Mouse (Mus musculus) gastrocnemius, postnatal 25 days (tissue): Measurements from ENCODE around the gene Aff3. TPM values are rescaled to one million over a fixed set of nuclear protein-coding genes. Genes with fewer than 3 reads are reported as not detected.

Experiments used
- DNase-seq: peaks from one replicate; pipeline ENCODE4 v3.0.0; 2022
- total RNA-seq, 2 experiments: library from RNA; stranded (reverse); gene quantifications; 1 replicate in 1 of 2; 2 replicates in 1 of 2; pipeline ENCODE4 v1.2.3; 2021

Aff3 gene
- total RNA-seq, 2 experiments from 2014 or later: 1.4 to 1.8 TPM

DNA sequence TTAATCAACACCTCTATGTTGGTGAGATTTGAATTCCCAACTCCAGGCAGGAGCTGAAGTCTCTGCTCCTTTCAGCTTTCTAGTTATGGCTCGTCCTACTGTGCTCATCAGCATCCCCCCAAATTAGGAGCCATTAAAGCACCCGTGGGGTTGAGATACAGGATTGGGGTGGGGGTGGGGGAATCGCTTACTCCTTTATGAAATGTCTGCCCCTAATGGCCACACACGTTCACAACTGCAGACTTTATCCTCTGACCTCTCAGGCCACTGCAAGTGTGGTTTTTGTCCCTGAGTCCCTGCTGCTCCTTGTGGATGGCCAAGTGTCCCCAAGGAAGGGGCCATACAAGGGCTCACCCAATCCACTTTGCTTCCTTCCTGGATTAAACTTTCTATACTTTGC, 348.8 kb downstream of the Aff3 start:
- no peak for DNase-seq

DNA sequence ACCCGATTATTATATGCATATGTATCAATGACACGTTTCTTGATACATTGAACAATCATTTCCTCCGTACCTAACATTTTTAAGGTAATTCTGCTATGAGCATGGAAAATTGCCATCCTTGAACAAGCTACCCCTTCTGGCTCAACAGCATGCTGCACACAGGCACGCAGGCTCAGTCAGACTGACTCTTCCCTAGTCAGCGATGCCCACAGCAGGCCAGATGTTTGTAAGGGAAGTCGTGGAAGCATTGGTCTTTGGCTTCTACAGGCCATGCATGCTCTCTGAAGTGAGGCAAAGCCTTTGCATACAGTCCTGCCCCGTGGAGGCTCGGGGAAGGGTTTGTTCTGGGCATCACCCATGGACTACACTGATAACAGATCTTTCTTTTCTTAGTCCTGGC, 354.3 kb downstream of the Aff3 start:
- no peak for DNase-seq

DNA sequence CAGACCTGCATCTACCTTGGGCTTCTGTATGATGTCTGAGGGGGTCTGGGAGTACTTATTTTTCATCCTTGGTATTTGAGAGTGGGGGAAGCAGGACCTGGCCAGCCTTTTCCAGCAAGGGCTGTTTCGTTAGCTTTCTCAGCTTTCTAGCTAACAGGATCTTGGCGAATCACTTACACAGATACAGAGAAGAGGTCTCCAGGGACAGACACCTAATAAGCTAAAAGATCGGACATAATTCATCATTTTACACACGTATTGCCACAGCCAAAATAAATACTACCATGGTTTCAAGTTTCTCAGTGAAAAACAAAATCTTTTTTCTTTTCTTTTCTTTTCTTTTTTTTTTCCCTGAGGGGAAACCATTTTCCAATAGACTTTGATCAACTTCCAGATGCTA, 354.7 kb downstream of the Aff3 start:
- no peak for DNase-seq

DNA sequence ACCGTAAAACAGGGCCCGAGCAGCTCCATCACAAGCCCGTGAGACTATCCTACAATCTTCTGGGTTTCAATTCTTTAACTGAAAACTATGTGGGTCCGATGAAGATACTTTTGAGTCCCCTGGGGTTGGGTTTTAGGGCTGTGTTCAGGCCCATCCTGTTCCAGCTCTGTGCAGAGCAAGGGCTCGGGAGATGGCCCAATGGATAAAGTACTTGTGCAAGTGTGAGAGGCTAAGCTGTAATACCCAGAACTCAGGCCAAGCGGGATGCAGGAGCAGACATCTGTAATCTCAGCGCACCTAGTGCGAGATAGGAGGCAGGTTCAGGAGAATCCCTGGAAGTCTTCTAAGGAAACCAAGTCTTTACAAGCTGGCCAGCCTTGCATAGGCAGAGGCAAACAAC, 355.4 kb downstream of the Aff3 start:
- DNase-seq: no peak

DNA sequence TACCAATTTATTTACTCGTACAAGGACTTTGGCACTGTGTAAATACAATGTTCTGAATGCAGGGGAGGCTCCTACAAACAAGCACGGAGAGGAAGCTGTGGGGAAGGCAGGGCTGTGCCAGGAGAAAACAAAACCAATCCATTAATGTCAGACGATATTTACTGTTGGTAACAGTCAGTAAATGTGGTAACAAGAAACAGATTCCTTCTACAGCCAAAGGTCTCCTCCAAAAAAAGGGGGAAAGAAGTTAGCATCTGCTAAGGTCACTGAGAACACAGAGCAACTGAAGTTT, 356.1 kb downstream of the Aff3 start:
- no peak for DNase-seq

DNA sequence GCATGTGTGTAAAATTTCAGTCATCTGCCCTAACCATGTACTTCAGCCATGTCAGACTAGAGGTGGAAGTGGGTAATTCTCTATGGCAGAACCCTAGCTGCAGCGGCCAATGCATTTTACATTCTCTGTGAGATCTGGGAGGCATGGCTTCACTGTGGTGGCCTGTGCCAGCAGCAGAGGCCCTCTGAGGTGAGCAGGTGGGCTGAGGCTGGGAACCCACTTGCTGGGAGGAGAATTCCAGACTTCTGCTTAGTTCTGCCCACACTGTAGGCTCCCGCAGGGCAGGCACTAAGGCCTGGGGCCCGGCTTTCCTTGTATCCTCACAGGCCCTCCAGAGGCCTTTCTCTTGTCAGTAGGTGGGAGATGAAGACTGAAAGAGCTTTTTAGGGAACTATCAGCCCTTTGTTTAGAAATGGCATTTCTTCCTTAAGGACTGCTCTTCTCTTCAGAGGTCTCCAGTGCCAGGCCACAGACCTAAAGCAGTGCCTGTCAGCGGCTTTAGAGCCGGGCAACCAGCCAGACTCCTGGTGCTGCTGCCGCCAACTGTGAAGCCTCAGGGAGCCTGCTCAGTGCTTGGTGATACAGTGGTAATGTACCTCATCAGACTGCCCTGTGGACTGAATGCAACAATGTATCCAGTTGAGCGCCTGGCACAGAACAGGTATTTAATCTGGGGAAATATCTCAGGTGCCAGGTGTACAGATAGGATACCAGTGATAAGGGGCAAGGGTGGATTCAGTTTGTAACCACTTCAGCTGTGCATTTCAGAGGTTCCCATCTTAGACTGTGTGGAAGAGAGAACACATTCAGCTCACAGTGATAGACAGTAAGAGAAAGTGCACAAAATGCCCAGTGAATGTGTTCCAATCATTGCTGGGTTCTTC, 356.7 kb downstream of the Aff3 start:
- peak; percentile 69 for DNase-seq

DNA sequence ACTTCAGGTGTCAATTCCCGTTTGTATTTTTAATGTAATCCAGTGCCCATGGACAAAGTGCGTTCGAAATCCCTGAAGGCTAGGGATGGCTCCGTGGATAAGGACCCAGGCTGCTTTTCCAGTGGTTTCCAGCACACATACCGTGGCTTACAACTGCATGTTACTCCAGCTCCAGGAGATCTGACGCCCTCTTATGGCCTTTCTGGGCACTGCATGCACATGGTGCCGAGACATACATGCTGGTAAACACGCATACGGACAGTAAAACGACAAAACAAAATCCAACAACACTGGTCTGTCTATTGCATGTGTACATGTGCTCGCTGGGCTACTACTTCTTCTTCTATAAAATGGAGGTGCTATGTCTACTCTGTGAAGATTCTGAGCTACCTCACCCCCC, 357.5 kb downstream of the Aff3 start:
- no peak for DNase-seq

DNA sequence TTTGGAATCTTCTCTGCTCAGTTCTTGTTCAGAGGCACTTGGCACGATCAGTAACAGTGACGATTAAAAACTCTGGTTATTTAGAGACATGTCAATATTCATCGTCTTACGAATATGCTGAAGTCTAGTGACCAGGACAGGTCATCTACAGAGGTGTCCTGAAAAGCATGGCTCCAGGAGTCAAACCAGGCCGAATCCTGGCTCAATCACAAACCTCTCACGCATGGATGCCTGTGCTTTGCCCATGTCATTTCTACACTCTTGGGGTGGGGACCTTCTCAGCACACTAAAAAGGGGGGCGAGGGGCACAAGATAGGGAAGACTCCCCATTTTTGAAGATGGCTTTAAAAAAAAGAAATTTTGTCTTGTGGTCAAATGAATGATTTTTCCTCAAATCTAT, 358.6 kb downstream of the Aff3 start:
- DNase-seq: no peak

DNA sequence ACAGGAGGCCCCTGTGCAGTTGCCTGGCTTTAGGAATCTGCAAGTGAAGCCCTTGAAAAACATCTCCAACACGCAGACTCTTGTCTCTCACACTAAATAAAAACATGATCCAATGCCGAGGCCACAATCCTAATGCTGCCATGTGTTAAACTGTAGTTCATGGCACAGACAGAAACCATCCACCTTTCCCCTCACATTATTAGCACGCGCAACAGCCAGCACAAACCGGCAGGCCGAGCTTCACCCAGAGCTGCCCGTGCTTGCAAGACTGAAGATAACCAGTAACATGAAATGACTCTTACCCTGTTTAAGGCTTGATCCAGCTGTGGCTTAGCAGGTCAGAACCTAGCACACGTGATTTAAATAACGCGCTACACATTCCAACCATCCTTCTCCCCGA, 360.4 kb downstream of the Aff3 start:
- DNase-seq: no peak

DNA sequence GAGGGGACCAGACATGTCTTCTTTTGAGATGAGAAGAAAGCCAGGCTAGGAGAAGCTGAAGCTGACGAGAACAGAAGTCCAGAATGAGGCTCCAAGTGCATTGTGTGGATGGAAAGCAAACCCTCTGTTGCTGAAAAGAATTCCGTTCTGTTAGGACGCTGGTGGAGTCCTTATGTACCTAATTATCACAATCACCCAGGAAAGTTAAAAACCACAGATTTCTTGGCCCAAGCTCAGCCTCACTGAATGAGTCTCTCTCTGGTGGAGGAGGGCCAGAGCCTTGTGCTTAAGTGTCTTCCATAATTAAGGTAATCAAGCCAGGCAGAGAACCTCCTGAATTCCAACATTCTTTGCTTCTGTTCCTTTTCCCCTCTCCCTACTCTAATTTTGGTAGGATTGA, 366.5 kb downstream of the Aff3 start:
- DNase-seq: no peak

DNA sequence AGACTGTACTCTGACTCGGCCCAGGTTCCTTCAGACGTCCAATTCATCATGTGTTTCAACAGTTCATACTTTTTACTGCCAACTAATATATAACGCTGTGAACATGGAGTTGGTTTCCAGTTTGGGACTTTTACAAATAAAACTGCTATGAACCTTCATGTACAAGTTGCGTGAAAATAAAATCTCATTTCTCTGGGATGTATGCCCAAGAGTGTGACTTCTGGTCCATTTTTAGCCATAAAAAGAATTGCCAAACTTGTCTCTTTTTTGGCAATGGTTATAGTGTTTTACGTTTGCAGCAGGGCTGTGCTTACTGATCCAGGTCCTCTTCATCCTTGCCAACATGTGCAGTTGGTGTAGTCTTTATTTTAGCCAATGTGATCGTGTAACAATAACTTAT, 369.8 kb downstream of the Aff3 start:
- DNase-seq: no peak

DNA sequence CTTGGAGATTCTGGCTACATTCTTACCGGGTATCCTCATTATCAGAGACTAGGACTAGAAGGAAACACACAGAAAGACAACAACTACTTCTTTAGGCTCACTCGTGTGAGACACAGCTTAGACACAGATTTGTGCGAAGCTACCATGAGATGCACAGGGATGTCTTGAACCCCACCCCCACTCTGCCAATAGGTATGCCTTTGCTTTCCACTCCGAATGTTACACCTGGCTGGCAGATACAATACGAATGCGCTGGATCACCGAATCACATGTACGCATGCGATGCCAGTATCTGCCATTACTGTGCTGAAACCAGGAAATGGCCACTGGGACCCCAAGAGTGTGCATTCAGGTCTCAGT, 370.4 kb downstream of the Aff3 start:
- DNase-seq: no peak

DNA sequence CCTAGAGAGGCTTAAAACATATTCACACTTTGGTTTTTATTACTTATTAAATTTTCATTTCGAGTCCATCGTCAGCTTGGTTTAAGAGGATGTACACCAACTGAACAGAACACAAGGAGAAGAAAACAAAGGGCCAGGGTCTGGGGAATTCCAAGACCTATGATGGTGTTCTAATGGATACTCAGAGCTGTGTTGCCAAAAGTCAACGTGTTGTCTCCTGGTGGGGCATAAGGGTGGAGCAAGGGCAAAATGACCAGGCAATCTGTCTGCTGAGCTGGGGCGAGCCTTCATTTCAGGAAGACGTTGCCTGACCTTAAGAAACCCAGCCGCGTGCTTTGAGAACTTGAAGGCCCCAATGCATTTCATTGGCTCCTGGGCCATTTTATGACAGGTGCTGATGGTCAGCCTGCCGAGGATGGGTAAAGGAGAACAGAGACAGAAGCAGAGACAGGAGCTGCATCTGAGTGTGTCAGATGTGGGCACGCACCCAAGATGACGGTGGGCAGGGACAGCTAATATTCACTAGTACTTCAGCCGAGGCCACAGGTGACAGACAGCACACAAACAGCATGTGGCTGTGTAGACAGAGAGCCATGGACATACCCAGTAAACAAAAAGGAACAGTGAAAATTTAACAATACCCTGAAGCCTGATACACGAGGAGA, 371.0 kb downstream of the Aff3 start:
- no peak for DNase-seq

DNA sequence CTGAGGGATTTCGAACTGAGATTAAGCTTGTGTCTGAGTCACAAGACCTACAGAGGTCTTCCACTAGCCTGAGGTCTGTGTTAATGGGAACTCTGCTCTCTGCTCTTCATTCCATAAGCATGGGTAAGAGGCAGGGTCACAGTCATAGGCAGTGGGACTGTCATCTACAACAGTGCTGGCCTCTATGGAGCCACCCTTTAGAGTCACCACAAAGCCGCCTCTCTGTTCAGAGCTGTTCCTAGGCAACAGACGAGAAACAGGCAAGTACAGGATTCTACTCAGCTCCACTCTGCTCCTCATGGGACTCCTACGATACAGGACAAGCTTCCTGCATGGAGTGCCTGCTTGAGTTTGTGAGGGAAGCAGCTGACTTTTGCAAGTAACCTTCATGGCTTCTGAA, 371.9 kb downstream of the Aff3 start:
- DNase-seq: no peak

DNA sequence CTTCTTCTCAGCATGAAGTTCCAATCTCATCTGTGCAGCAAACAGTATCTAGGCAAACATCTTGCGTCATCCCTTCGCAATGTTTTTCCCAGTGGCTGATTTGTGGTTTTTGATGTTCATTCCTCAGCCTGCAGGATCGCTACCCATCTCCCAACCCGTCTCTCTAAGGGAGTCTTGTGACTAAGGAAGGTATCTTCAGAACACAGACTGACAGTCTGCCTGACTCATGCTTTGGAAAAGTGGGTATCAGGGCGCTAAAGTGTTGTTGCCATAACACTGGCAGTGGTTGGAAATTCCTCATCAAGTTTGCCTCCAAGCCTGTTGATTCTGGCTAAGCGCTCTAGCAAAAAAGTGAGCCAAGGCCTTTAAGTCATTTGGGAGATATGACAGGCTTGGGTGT, 372.8 kb downstream of the Aff3 start:
- DNase-seq: no peak

DNA sequence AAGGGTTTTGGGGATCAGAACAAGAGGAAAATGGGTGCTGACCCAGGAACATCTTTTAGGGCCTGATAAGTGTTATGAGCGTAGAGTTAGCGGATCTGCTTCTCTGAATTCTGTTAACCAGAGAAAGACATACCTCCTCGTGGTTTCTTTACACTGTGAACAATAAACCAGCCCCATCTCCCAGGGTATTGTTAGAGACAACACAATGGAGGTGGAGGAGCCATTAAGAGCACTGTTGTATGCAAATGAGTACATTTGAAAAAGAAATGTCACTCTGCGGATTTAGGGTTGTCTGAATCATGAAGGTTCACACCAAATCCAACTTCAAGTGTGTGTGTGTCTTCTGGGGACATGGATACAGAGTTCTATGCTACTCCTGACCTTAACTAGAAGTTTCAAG, 373.3 kb downstream of the Aff3 start:
- DNase-seq: no peak

DNA sequence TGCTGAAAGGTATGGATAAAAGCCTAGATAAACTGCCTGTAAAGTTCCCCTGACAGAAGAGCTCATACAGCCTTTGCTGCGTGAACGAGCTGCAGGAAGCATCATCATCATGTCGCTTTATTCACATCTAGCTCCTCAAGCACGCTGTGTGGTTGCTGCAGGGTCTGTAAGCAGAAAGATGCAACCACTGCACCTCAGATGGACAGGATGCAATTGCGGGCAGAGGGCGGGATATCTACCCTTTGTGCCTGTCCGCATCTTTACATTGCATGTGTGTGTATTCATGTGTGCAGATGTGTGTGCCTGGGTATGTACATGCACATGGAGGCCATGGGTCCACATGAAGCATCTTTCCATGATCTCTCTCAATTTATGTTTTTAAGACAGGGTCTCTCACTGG, 373.9 kb downstream of the Aff3 start:
- DNase-seq: no peak

DNA sequence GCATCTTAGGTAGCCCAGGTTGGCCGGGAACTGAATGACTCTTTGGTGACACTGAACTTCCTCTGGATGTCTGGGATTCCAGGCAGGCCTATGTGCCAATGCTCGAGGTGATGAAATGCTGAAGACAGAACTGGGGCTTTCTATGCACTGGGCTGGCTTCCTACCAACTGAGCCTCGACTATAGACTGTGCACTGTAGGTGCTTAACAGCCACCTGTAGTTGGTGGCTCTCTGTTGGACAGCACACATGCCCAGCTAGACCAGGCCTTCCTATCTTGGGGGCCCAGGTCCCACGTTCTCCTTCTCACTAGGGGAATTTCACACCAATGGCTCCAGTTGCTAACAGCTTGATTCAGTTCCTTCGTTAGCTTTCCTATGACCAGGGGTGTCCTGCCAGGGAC, 374.9 kb downstream of the Aff3 start:
- no peak for DNase-seq

DNA sequence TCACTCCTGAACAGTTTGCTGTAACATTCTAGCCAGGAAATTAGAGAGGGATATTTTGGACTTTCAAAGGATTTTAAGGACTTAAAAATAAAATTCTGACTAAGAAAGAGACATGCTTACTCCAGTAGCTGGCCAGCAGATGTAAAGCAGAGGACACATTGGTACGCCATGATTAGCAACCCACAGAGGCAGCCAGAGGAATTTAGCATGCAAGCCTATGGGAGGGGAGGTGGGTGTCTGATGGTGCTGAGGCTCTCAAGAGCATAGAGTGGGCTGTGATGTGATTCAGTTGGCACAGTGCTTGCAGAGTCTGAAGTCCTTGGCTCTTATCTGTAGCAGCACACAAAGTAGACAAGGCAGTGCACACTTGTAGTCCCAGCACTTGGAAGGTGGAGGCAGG, 376.0 kb downstream of the Aff3 start:
- no peak for DNase-seq

DNA sequence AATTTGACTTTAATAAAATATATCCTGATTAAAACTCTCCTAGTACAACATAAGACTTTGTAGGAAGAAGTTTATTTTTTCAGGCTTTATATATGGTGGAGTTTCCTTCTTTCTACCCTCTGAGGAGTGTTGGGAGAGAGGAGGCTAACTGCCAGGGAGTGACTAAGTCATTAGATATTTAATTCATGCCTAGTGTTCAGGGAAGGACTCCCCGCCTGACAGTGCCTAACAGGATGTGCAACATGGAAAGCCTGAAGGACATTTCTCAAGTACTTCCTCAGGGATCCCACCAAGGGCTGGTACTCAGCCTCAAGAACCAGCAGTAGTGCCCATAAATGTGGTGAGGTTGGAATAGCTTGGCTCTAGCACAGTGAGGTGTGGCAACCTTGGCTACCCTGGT, 378.2 kb downstream of the Aff3 start:
- DNase-seq: no peak

DNA sequence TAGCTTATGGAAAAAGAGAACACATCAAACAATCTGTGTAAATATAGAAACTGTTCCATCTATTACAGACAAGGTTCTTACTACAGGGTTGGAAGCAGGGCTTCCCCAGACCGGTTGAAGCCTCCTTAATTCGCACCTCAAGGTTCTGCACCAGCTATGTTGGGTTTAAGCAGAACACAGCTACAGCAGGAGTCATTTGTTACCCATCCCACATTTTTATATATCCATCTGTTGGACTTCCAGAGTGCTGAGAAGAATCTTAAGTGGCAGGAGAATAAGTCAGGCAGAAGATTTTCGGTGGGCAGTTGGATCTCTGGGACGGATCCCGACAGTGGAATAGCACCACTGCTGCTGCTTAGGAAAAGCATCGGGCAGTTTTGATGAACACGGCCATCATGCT, 384.2 kb downstream of the Aff3 start:
- no peak for DNase-seq

DNA sequence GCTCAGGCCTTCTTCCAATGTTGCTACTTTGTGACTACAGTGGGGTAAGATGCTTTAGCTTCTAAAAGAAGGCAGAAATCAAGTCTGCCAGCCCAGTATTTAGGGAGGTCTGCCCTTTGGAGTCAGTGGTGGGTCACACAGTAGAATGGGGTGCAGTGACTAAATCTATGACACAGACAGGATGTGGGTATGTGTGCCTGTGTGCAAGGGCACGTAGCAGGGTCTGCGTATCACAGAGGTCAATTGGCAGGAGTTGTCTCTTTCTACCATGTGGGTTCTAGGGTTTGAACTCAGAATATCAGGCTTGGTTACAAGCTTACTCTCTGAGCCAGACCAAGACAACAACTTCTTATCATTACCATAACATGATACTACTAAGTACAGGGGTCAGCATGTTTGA, 393.4 kb downstream of the Aff3 start:
- no peak for DNase-seq

DNA sequence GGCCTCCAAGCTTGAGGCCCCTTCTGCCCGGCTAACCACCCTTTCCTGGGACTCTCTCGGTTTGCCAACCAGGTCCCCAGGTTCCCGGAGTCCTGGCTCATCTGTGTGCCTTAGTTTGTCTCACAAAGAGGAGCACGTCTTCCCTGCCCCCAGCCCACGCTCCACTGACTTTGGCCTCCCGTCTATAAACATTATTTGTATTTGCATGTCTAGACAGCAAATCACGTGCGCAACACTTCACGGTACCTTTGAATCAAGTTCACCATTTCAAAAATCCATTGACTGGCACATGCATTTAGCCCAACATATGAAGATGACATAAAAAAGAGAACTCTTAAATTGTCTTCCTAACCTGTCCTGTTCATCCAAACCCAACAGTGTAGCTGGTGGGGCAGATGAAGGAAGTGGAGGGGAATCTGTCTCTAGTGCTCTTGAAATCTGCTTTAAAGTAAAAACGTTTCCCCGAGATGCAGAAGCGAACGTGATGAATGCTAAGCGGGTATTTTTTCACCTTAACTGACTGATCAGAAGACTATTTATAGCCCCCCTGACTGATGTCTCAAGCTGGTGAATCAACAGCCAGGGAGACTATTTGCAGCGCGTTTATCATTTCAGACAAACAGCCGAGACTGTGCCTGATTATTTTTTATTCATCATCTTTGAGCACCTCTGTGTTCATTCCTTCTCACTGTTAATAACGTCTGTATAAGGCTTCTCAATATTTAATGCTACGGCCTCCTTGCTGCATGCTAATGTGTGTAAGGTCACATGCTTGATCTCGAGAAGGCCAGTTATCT, 396.3 kb downstream of the Aff3 start:
- no peak for DNase-seq

DNA sequence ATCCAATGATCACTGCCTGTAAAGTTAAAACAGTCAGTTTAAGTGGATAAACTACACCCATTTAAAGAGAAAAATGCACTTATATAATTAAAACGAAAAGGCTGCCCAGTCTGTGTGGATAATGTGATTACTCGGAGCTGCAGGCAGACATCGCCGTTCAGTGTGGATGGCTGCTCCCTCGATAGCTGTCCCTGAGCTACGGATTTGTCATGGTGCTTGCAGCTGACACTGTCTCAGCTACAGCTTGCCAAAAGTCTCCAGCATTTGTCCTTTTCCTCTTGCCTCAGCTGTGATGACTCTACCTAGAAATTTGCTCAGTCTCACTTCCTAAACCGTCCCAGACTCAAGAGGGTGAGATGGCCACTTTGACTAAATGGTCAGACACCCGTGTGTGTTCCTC, 401.5 kb downstream of the Aff3 start:
- no peak for DNase-seq
